ENCODE assay signal across 9 mouse cellular contexts in the genomic region with DNA sequence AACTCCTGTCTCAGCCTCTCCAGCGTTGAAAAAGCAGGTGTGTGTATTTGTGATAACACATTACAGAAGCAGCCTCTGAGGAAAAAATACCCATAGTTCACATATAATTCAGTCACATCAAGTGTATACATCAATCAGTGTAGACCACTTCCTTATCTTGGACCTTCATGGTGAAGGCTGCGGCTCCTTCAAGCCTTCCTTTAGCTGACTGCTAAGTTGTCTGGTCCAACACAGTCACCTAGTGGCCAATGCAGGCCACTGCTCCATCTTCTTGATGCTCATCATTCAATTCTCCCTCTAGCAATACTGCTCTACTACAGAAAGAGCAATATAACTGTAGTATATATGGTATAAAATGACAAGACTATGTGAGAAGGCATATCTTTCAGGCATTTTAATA.
DNase-seq lines count a peak whose midpoint lies in the region; ATAC-seq and TF ChIP-seq lines count a peak whose summit lies in the region.
"Had no signal": no experiment of that assay in that cellular context is flagged by ENCODE, and none has a peak within 500 bp of the region (broad histone marks: within the 10 kb centered on the region; RNA-seq: fewer than 3 reads in every experiment).

No protein-coding gene starts in this region.

- 52% methylated on average over 2 of the region's 2 CpGs for WGBS in heart, embryonic 11.5 days (ENCODE audit: insufficient replicate concordance)
- 59% methylated on average over 2 of the region's 2 CpGs for WGBS in thymus, adult 2 months

- TF ChIP-seq CTCF in thymus, adult 2 months (IDR thresholded peaks at IDR 0.05; ENCODE audit: borderline replicate concordance, control insufficient read depth, extremely low read depth, insufficient read depth, low read length, poor library complexity), result no peak
- peak; percentile 86 for TF ChIP-seq CTCF in cortical plate, adult 2 months (IDR thresholded peaks at IDR 0.05; ENCODE audit: extremely low read depth, insufficient read depth, low read length)

- no peak overlapping the region for H3K4me3 ChIP-seq in heart, embryonic 11.5 days (ENCODE audit: low read depth, low read length)
- no peak overlapping the region for H3K4me3 ChIP-seq in thymus, adult 2 months (ENCODE audit: control insufficient read depth, insufficient read depth, low read length)
- H3K4me3 ChIP-seq in cortical plate, adult 2 months (ENCODE audit: insufficient read depth, low read length), result no peak overlapping the region
- H3K4me3 ChIP-seq: limb, embryonic 15.5 days had no signal

- ATAC-seq in heart, embryonic 11.5 days (replicated peaks; ENCODE audit: insufficient number of reproducible peaks, low FRiP score, low TSS enrichment), result no peak
- ATAC-seq in activated CD4-positive, CD25-positive, alpha-beta regulatory T cell, adult 4 months, result no peak

- intact Hi-C loops in heart, postnatal 14 days (cut with DNase I), result loop anchor here (2.0 to 5.0 kb wide), 2 partner anchors 72 to 355 kb away; no protein-coding TSS in a partner anchor

- H3K27me3 ChIP-seq in heart, embryonic 11.5 days (ENCODE audit: control insufficient read depth, insufficient read depth, low read length), result no peaks in the 10 kb centered on the region
- no peaks in the 10 kb centered on the region for H3K27me3 ChIP-seq in thymus, adult 2 months (ENCODE audit: control insufficient read depth, insufficient read depth, low read length)
- H3K27me3 ChIP-seq: limb, embryonic 15.5 days had no signal

- H3K4me2 ChIP-seq in heart, embryonic 11.5 days, result no peak overlapping the region
- H3K4me2 ChIP-seq: limb, embryonic 15.5 days had no signal

- H3K27ac ChIP-seq in heart, embryonic 11.5 days (ENCODE audit: low read depth, low read length), result no peak overlapping the region
- no peak overlapping the region for H3K27ac ChIP-seq in thymus, adult 2 months (ENCODE audit: control insufficient read depth, insufficient read depth, low read length)
- no peak overlapping the region for H3K27ac ChIP-seq in cortical plate, adult 2 months (ENCODE audit: insufficient read depth, low read length)
- H3K27ac ChIP-seq: limb, embryonic 15.5 days had no signal

- H3K4me1 ChIP-seq in heart, embryonic 11.5 days (ENCODE audit: control insufficient read depth, insufficient read depth, low read length), result no peaks in the 10 kb centered on the region
- H3K4me1 ChIP-seq in thymus, adult 2 months (replicated peaks; ENCODE audit: control insufficient read depth, insufficient read depth, low read length), result no peaks in the 10 kb centered on the region
- peaks cover 2% of the 10 kb centered on the region; the same call in 1 of the 2 replicates for H3K4me1 ChIP-seq in cortical plate, adult 2 months (ENCODE audit: control insufficient read depth, insufficient read depth, low read length)
- H3K4me1 ChIP-seq: limb, embryonic 15.5 days had no signal

- peak; percentile 32 to 40 for DNase-seq in heart, postnatal 14 days
- peak; percentile 2 for DNase-seq in thymus, postnatal 25 days
- DNase-seq in thymus, adult 2 months, result no peak
- peak; percentile 63 to 76 for DNase-seq in kidney, postnatal 4 days
- DNase-seq in right cerebral cortex, postnatal 10 days (ENCODE audit: low spot score in 2 of 2), result peak; percentile 65 to 66

- no peak for TF ChIP-seq POLR2A in thymus, adult 2 months (IDR thresholded peaks at IDR 0.05; ENCODE audit: control insufficient read depth, extremely low read depth, insufficient read depth, low read length, poor library complexity)
- TF ChIP-seq POLR2A in cortical plate, adult 2 months (IDR thresholded peaks at IDR 0.05; ENCODE audit: extremely low read depth, insufficient read depth, low read length), result no peak

- 0 out of 2 replicates have a peak, but pooled peaks cover 2% of the 10 kb centered on the region for H3K36me3 ChIP-seq in heart, embryonic 11.5 days (ENCODE audit: control insufficient read depth, insufficient read depth, low read length)
- H3K36me3 ChIP-seq in thymus, adult 2 months (ENCODE audit: control insufficient read depth, insufficient read depth, low read length), result no peaks in the 10 kb centered on the region
- H3K36me3 ChIP-seq: limb, embryonic 15.5 days had no signal

- no peak overlapping the region for H3K9ac ChIP-seq in heart, embryonic 11.5 days (ENCODE audit: low read depth, low read length)
- H3K9ac ChIP-seq: limb, embryonic 15.5 days had no signal

- no peaks in the 10 kb centered on the region for H3K9me3 ChIP-seq in heart, embryonic 11.5 days (replicated peaks; ENCODE audit: control insufficient read depth, low read length)
- H3K9me3 ChIP-seq: limb, embryonic 15.5 days had no signal
